ENCODE assay signal across 8 mouse cellular contexts in genomic region chr7:128744684-128745485, GRCm38 (mm10). TPM values are rescaled to one million over a fixed set of nuclear protein-coding genes. Genes with fewer than 3 reads are reported as not detected.
A peak's percentile ranks its signal among the peaks of the same experiment; 100 is the strongest.
DNase-seq lines count a peak whose midpoint lies in the region; ATAC-seq lines count a peak whose summit lies in the region.

Sec23ip (plus strand) TSS chr7:128744943.

- peak; percentile 98 for DNase-seq in adipocyte (ENCODE audit: low spot score)
- peak; percentile 100 for DNase-seq in embryo, embryonic 10 days (ENCODE audit: low spot score)
- peak; percentile 95 for DNase-seq in gastrocnemius, postnatal 10 days
- DNase-seq in induced T-regulatory cell, adult 2 months (ENCODE audit: low read depth), result peak; percentile 99
- peak; percentile 98 to 99 for DNase-seq in left cerebral cortex, adult 9 months (ENCODE audit: low spot score in 2 of 2)
- DNase-seq in right cerebral cortex, postnatal 14 days, result peak; percentile 96
- peak; percentile 98 to 99 for DNase-seq in urinary bladder, postnatal 36 days (ENCODE audit: low spot score in 2 of 2)

- peak; percentile 74 for ATAC-seq in megakaryocyte progenitor cell, adult 5-6 weeks (replicated peaks; ENCODE audit: poor library complexity)

RNA-seq across cellular contexts. Expression of gene Sec23ip, which starts in this region (rescaled TPM):
- 10 to 100 TPM; 22.3 to 26.9 TPM for total RNA-seq in gastrocnemius, postnatal 10 days (2021)
- 36.5 and 38.7 TPM in 2 replicates for total RNA-seq in megakaryocyte progenitor cell, adult 5-6 weeks (2015)
- 48.2 and 54.3 TPM in 2 replicates for total RNA-seq in megakaryocyte progenitor cell, adult 5-6 weeks (2017)

Comparison
In these comparisons a context has a peak if more than half of its experiments do, and no peak if none do; other contexts are left out.
1. Peak in every context shown above with its lines: DNase-seq and ATAC-seq.